Mouse (Mus musculus) skeletal muscle tissue, adult 2 months (tissue): Measurements from ENCODE around the gene Otop1.

Source experiments
- DNase-seq: peaks from one replicate; pipeline ENCODE4 v3.0.0-alpha.2; 2012; ENCODE audit warnings: low read depth, low spot score

Gene Otop1

GRCm38 (mm10) chr5:38301761-38302411 lies 26.1 kb downstream of the Otop1 start:
- DNase-seq = no peak

DNA sequence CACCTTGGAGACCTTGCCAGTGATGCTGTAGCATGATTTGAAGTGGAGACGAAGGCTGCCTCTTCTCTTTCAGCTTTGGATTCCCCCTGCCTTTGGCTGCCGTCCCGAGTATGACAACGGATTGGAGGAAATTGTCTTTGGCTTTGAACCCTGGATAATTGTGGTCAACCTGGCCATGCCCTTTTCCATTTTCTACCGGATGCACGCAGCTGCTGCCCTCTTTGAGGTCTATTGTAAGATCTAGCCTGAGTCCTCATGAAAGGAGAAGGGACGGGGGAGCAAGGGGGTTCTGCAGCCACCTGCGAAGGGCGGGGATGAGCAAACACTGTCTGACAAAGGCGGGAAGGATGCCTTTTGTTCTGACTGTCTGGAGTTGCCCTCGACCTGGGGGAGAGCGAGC lies 26.9 kb downstream of the Otop1 start:
- no peak for DNase-seq

DNA sequence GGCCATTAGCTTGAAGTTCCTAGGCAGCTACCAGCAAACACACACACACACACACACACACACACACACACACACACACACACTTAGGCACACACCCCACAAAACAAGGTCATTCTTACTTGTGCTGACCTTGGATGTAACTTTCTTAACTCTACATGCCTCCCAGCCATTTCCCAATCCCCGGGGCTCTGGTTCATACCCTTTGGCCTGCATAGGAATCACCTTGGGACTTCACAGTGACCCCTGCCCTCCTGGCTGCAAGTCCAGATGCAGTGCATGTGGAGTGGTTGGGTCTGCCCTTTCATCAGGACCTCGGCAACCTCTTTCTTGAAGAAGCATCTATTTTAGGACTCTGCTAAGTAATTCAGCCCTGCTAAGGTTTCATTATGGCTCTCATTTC lies 29.5 kb downstream of the Otop1 start:
- DNase-seq = no peak

- peak; percentile 60 for DNase-seq
Observed at GRCm38 (mm10) chr5:38307255-38308101, 31.7 kb downstream of the Otop1 start.

DNA sequence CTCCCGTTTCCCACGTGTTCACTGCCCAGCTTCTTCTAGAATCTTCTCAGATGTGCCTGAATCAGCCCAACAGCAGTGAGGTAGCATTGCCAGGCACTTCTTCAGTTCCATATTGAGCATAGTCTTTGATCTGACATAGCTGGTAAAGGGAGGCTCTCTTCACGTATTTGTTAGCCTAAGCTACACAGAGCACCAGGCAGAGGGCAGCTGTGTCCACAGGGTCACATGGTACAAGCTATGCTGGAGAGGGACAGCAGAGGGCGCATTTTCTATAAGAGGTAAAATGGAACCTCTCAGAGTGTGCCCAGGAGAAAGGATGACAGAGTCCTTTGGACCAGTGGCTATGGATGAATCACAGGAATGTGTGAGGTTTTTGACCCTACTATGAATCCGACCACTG lies 33.1 kb downstream of the Otop1 start:
- DNase-seq = peak; percentile 7

- no peak for DNase-seq
Observed at GRCm38 (mm10) chr5:38309795-38310194, 34.0 kb downstream of the Otop1 start.

DNA sequence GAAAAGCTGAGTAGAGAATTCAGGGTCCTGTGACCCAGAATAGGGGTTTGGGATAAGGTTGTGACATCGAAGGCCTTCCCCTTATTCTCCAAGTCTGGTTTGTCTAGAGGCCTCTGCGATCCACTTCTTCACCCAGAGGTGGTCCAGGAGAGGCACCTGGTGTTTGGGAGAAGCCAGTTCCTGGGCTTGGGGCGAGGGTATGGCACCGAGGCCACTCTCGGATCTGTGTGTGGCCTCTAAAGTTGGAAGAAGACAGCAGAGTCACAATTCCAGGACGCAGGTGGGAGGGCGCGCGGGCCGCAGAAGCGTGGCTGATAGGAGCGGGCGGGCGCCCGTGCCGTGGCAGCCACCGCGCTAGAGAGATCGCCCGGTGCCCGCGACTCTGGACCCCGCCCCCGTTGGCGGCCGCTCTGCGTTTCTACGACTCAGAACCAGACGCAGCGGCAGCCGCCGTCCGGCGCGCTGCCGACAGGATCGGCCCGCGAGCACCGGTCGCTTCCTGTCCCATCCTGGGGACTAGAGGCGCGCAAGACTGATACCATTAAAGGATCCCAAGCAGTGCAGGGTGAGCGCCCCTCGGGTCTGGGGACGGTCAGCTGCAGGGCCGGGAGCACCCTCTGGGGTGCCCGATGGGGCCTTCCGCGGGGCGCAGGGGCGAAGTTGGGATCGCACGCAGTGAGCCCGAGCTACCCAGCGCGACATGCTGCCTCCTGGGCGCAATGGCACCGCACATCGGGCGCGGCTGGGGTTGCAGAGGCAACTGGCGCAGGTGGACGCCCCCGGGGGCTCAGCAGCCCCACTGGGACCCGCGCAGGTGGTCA lies 43.4 kb downstream of the Otop1 start, which contains the start of gene Drd5:
TSS of gene Drd5 (plus strand) at position 402 of the 821 bp plus-strand sequence.
- DNase-seq = no peak

DNA sequence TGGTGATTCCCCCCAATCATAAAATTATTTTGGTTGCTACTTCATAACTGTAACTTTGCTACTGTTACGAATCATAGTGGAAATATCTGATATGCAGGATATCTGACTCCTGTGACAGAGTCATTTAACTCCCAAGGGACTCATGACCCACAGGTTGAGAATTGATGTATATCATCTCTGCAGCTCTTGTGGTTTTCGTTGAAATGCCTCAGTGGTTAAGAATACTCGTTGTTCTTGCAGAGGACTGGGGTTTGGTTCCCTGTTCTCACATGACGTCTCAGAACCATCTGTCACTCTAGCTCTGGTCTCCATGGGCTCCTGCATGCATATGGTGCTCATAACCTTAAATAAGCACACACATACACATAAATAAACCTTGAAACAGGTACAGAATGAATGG lies 57.6 kb downstream of the Otop1 start:
- no peak for DNase-seq

DNA sequence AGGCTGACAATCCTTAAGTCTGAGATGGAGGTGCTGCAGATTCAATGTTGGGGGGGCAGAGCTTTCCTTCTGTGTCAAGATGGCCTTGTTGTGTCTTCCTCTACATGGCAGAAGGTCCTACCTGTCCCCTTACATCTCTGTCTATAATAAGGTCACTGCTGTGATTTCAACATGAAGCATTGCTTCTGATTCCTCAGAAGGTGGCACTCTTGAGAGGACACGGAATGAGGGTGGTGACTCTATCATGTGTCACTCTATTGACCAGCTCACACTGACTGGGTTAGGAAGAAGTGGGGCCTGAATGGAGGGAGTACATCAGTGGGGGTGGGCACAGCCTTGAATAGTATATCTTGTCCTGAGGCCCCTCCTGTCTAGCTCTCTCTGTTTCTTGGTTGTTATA lies 58.8 kb downstream of the Otop1 start:
- DNase-seq = no peak

- DNase-seq = no peak
Observed at GRCm38 (mm10) chr5:38343101-38343500, 67.3 kb downstream of the Otop1 start.

- DNase-seq = no peak
Observed at GRCm38 (mm10) chr5:38346646-38347432, 71.1 kb downstream of the Otop1 start.

DNA sequence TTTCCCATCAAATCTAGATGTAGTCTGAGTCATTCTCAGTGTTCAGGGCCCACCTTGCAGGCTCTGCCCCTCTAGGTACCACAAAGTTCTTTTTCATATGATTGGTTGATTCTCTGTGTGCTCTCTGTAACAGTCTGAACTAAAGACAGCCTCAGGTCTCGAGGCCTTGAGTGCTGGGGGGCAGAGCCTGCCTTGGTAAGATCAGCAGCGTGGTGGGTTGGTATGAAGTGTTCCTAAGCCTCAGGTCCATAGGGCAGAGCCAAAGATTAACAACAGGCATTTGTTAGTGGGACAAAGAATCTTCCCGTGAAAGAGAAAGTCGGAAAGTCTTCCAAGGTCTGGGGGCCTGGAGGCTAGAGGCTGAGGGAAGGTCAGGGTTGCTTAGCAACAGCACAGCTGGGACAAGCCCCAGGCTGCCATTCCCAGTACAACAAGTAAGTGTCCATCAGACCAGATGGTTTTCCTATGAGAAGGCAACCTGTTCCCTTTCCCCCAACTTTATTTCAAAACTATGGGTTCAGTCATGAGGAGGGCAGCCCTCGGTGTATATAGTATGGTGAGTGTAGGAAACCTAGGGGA lies 74.7 kb downstream of the Otop1 start:
- no peak for DNase-seq
